Comparison of ENCODE assay signal across 22 mouse cellular contexts in the genomic region with DNA sequence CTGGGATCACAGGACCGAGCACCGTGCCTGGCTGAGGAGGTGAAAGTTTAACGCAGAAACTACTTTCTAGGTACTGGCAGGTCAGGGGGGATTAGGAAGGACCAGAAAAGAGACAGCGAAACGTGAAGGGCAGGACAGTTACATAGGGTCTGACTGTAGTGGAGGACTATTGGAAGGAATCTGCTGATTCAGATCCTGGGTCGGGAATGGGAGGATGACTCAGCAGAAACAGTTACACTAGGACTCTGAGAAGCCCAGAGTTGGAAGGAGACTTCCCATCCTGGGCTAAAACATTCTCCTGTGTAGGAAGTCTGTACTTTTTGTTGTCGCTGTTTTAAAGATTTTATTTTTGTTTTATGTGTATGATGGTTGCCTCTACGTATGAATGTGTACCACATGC. TPM values are rescaled to one million over a fixed set of nuclear protein-coding genes. Genes with fewer than 3 reads are reported as not detected.
"Had no signal": no experiment of that assay in that cellular context is flagged by ENCODE, and none has a peak within 500 bp of the region (broad histone marks: within the 10 kb centered on the region; RNA-seq: fewer than 3 reads in every experiment).

No protein-coding gene starts in this region.

- DNase-seq: lung, adult 18-20 months; lung, embryonic 14.5 days; lung, postnatal 10 days; lung, postnatal 4 days; right cerebral cortex, postnatal 14 days; thymus, adult 2 months; thymus, postnatal 25 days; thymus, postnatal 4 days had no signal

- H3K4me2 ChIP-seq: lung, embryonic 14.5 days; midbrain, embryonic 12.5 days; midbrain, embryonic 15.5 days; neural tube, embryonic 12.5 days; stomach, embryonic 15.5 days had no signal

- H3K27ac ChIP-seq: midbrain, embryonic 10.5 days; midbrain, embryonic 12.5 days; midbrain, embryonic 15.5 days; neural tube, embryonic 12.5 days; stomach, embryonic 15.5 days; stomach, postnatal 0 days had no signal

- H3K9ac ChIP-seq: lung, embryonic 14.5 days; midbrain, embryonic 12.5 days; midbrain, embryonic 15.5 days; neural tube, embryonic 12.5 days; stomach, embryonic 15.5 days had no signal

- H3K27me3 ChIP-seq: midbrain, embryonic 12.5 days; midbrain, embryonic 15.5 days; neural tube, embryonic 12.5 days; stomach, embryonic 15.5 days had no signal

- H3K4me3 ChIP-seq: midbrain, embryonic 10.5 days; midbrain, embryonic 12.5 days; midbrain, embryonic 15.5 days; neural tube, embryonic 12.5 days; stomach, embryonic 15.5 days had no signal

- H3K4me1 ChIP-seq: midbrain, embryonic 10.5 days; midbrain, embryonic 12.5 days; midbrain, embryonic 15.5 days; neural tube, embryonic 12.5 days; stomach, embryonic 15.5 days had no signal

- H3K9me3 ChIP-seq: midbrain, embryonic 10.5 days; midbrain, embryonic 12.5 days; midbrain, embryonic 15.5 days; neural tube, embryonic 12.5 days; stomach, embryonic 15.5 days had no signal

RNA-seq across cellular contexts. Expression of a gene that starts 14.0 kb away (rescaled TPM):
- total RNA-seq: megakaryocyte, adult 5-6 weeks; megakaryocyte-erythroid progenitor cell, adult 5-6 weeks; monocyte, adult 5-6 weeks; neutrophil, adult 5-6 weeks had no signal
- polyA plus RNA-seq: lung, embryonic 14.5 days; lung, embryonic 16.5 days; midbrain, embryonic 10.5 days; midbrain, embryonic 12.5 days; midbrain, embryonic 15.5 days; midbrain, postnatal 0 days; neural tube, embryonic 12.5 days; neural tube, embryonic 14.5 days; spleen, adult 2 months; stomach, embryonic 15.5 days; stomach, postnatal 0 days; thymus, adult 2 months had no signal
